22 mouse cellular contexts compared by ENCODE assay signal in the genomic region with DNA sequence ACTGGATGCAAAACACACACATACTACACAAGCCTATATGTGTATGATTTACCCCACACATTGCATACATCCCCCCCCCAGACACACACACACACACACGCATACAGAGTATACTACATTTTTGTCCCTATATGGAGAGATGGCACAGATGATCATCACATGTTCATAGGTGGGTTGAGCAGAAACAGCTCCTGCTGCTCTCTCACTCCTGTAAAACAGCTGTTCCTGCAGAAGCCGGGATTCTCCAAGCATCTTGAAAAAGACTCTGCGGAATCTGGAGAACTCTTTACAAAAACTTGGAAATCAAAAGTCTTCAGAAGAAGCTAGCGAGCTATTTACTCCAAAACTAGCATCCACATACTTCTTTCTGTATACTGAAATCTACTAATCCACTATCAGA. TPM values are rescaled to one million over a fixed set of nuclear protein-coding genes. Genes with fewer than 3 reads are reported as not detected.
DNase-seq lines count a peak whose midpoint lies in the region; ATAC-seq and TF ChIP-seq lines count a peak whose summit lies in the region.
"Had no signal": no experiment of that assay in that cellular context is flagged by ENCODE, and none has a peak within 500 bp of the region (broad histone marks: within the 10 kb centered on the region; RNA-seq: fewer than 3 reads in every experiment).

No protein-coding gene starts in this region.

- intact Hi-C loops in heart, postnatal 14 days (cut with DNase I) = no loop called here

- no peak for TF ChIP-seq CTCF in forebrain, postnatal 0 days (IDR thresholded peaks at IDR 0.05; ENCODE audit: low read depth)
- TF ChIP-seq CTCF in liver, postnatal 0 days (IDR thresholded peaks at IDR 0.05; ENCODE audit: low read depth) = no peak

- H3K27me3 ChIP-seq in forebrain, postnatal 0 days (ENCODE audit: insufficient read depth, low read length) = no peaks in the 10 kb centered on the region
- no peaks in the 10 kb centered on the region for H3K27me3 ChIP-seq in forebrain, embryonic 15.5 days
- no peaks in the 10 kb centered on the region for H3K27me3 ChIP-seq in heart, embryonic 10.5 days (ENCODE audit: insufficient read depth, poor library complexity, severe bottlenecking)
- no peaks in the 10 kb centered on the region for H3K27me3 ChIP-seq in heart, embryonic 16.5 days (ENCODE audit: control insufficient read depth, insufficient read depth, low read length)
- H3K27me3 ChIP-seq in liver, embryonic 11.5 days (replicated peaks; ENCODE audit: control insufficient read depth, insufficient read depth, low read length) = no peaks in the 10 kb centered on the region; the same call in 1 of the 2 replicates
- H3K27me3 ChIP-seq in liver, postnatal 0 days (ENCODE audit: insufficient read depth, low read length) = no peaks in the 10 kb centered on the region
- H3K27me3 ChIP-seq: forebrain, embryonic 13.5 days; hindbrain, embryonic 12.5 days; hindbrain, embryonic 15.5 days had no signal

- WGBS in forebrain, postnatal 0 days = 88% methylated on average over 4 of the region's 4 CpGs
- WGBS in forebrain, embryonic 15.5 days = 95% methylated on average over 4 of the region's 4 CpGs
- WGBS in heart, embryonic 10.5 days = 92% methylated on average over 4 of the region's 4 CpGs
- 88% methylated on average over 4 of the region's 4 CpGs for WGBS in heart, embryonic 16.5 days
- WGBS in liver, embryonic 11.5 days = 87% methylated on average over 4 of the region's 4 CpGs
- WGBS in liver, postnatal 0 days (ENCODE audit: insufficient replicate concordance) = 77% methylated on average over 4 of the region's 4 CpGs

- no peak for DNase-seq in forebrain, postnatal 0 days
- peak; percentile 41 for DNase-seq in heart, embryonic 10.5 days (ENCODE audit: low spot score)
- DNase-seq in heart, postnatal 14 days = no peak
- no peak for DNase-seq in heart, adult 9 months (ENCODE audit: low spot score in 2 of 2)
- DNase-seq in liver, embryonic 11.5 days (ENCODE audit: low spot score) = peak; percentile 12
- DNase-seq in liver, postnatal 0 days = no peak
- DNase-seq: adrenal gland, adult 8-10 months; adrenal gland, postnatal 25 days; cerebellum, adult 18-20 months; cerebellum, adult 9-10 months; cerebellum, postnatal 14 days; gastrocnemius, adult 2 months; gastrocnemius, postnatal 14 days; kidney, adult 2 months had no signal

- H3K4me1 ChIP-seq in forebrain, postnatal 0 days (ENCODE audit: insufficient read depth) = no peaks in the 10 kb centered on the region
- H3K4me1 ChIP-seq in forebrain, embryonic 15.5 days = peaks cover 4% of the 10 kb centered on the region; the same call in 1 of the 2 replicates
- peaks cover 43% of the 10 kb centered on the region for H3K4me1 ChIP-seq in heart, embryonic 10.5 days
- peaks cover 56% of the 10 kb centered on the region for H3K4me1 ChIP-seq in heart, embryonic 16.5 days (ENCODE audit: control insufficient read depth, insufficient read depth, low read length)
- no peaks in the 10 kb centered on the region for H3K4me1 ChIP-seq in liver, embryonic 11.5 days (replicated peaks; ENCODE audit: control insufficient read depth, insufficient read depth, low read length)
- no peaks in the 10 kb centered on the region for H3K4me1 ChIP-seq in liver, postnatal 0 days (ENCODE audit: insufficient read depth)
- H3K4me1 ChIP-seq: forebrain, embryonic 10.5 days; hindbrain, embryonic 12.5 days had no signal

- no peaks in the 10 kb centered on the region for H3K36me3 ChIP-seq in forebrain, postnatal 0 days (ENCODE audit: insufficient read depth)
- H3K36me3 ChIP-seq in forebrain, embryonic 15.5 days = no peaks in the 10 kb centered on the region
- H3K36me3 ChIP-seq in heart, embryonic 10.5 days = 0 out of 2 replicates have a peak, but pooled peaks cover 4% of the 10 kb centered on the region
- H3K36me3 ChIP-seq in heart, embryonic 16.5 days (ENCODE audit: control insufficient read depth, insufficient read depth) = no peaks in the 10 kb centered on the region
- no peaks in the 10 kb centered on the region for H3K36me3 ChIP-seq in liver, embryonic 11.5 days (ENCODE audit: control insufficient read depth, insufficient read depth, low read length)
- no peaks in the 10 kb centered on the region for H3K36me3 ChIP-seq in liver, postnatal 0 days (replicated peaks; ENCODE audit: insufficient read depth, low read length)
- H3K36me3 ChIP-seq: forebrain, embryonic 10.5 days; hindbrain, embryonic 12.5 days; hindbrain, embryonic 15.5 days had no signal

- no peak for TF ChIP-seq EP300 in liver, postnatal 0 days (IDR thresholded peaks at IDR 0.05; ENCODE audit: low read depth)

- H3K27ac ChIP-seq in forebrain, postnatal 0 days (ENCODE audit: low read depth, low read length) = no peak overlapping the region
- no peak overlapping the region for H3K27ac ChIP-seq in forebrain, embryonic 15.5 days (replicated peaks)
- no peak overlapping the region for H3K27ac ChIP-seq in heart, embryonic 10.5 days
- H3K27ac ChIP-seq in heart, embryonic 16.5 days (ENCODE audit: low read length) = peak overlapping the region; percentile 46
- no peak overlapping the region for H3K27ac ChIP-seq in liver, embryonic 11.5 days (ENCODE audit: low read depth, low read length)
- H3K27ac ChIP-seq in liver, postnatal 0 days (ENCODE audit: low read depth) = no peak overlapping the region
- H3K27ac ChIP-seq: forebrain, embryonic 10.5 days; forebrain, embryonic 13.5 days; gastrocnemius, adult 2 months; hindbrain, embryonic 12.5 days; hindbrain, embryonic 15.5 days had no signal

- ATAC-seq in forebrain, postnatal 0 days = peak; percentile 16; the same call in 1 of the 2 replicates
- ATAC-seq in forebrain, embryonic 15.5 days (replicated peaks) = no peak
- no peak for ATAC-seq in heart, embryonic 16.5 days (replicated peaks; ENCODE audit: extremely low read depth, insufficient read depth, low FRiP score)
- ATAC-seq in liver, embryonic 11.5 days (replicated peaks; ENCODE audit: low FRiP score) = no peak
- ATAC-seq in liver, postnatal 0 days = no peak
- ATAC-seq: activated CD4-positive, CD25-positive, alpha-beta regulatory T cell, adult 4 months; forebrain, embryonic 13.5 days; intestine, postnatal 0 days had no signal

- H3K4me3 ChIP-seq in forebrain, postnatal 0 days (ENCODE audit: low read depth, low read length) = no peak overlapping the region
- H3K4me3 ChIP-seq in forebrain, embryonic 15.5 days = no peak overlapping the region
- no peak overlapping the region for H3K4me3 ChIP-seq in heart, embryonic 10.5 days
- H3K4me3 ChIP-seq in heart, embryonic 16.5 days (ENCODE audit: low read length) = no peak overlapping the region
- no peak overlapping the region for H3K4me3 ChIP-seq in liver, embryonic 11.5 days (ENCODE audit: low read depth, low read length)
- H3K4me3 ChIP-seq in liver, postnatal 0 days (ENCODE audit: low read depth, low read length) = no peak overlapping the region
- H3K4me3 ChIP-seq: forebrain, embryonic 10.5 days; forebrain, embryonic 13.5 days; gastrocnemius, adult 2 months; hindbrain, embryonic 12.5 days; hindbrain, embryonic 15.5 days had no signal

- no peak overlapping the region for H3K4me2 ChIP-seq in forebrain, postnatal 0 days (ENCODE audit: low read depth)
- no peak overlapping the region for H3K4me2 ChIP-seq in forebrain, embryonic 15.5 days (replicated peaks)
- H3K4me2 ChIP-seq in heart, embryonic 16.5 days (ENCODE audit: low read depth, low read length) = no peak overlapping the region
- no peak overlapping the region for H3K4me2 ChIP-seq in liver, embryonic 11.5 days
- H3K4me2 ChIP-seq in liver, postnatal 0 days (ENCODE audit: low read depth, low read length) = no peak overlapping the region
- H3K4me2 ChIP-seq: forebrain, embryonic 13.5 days; hindbrain, embryonic 12.5 days; hindbrain, embryonic 15.5 days had no signal

- H3K9ac ChIP-seq in forebrain, postnatal 0 days = no peak overlapping the region
- no peak overlapping the region for H3K9ac ChIP-seq in forebrain, embryonic 15.5 days (replicated peaks)
- H3K9ac ChIP-seq in heart, embryonic 16.5 days (ENCODE audit: low read length) = no peak overlapping the region
- H3K9ac ChIP-seq in liver, embryonic 11.5 days (ENCODE audit: low read depth, low read length) = no peak overlapping the region
- H3K9ac ChIP-seq in liver, postnatal 0 days (replicated peaks) = no peak overlapping the region
- H3K9ac ChIP-seq: forebrain, embryonic 13.5 days; hindbrain, embryonic 12.5 days; hindbrain, embryonic 15.5 days had no signal

- H3K9me3 ChIP-seq in forebrain, postnatal 0 days (ENCODE audit: low read length) = no peaks in the 10 kb centered on the region
- no peaks in the 10 kb centered on the region for H3K9me3 ChIP-seq in forebrain, embryonic 15.5 days
- no peaks in the 10 kb centered on the region for H3K9me3 ChIP-seq in heart, embryonic 10.5 days
- no peaks in the 10 kb centered on the region for H3K9me3 ChIP-seq in heart, embryonic 16.5 days (replicated peaks; ENCODE audit: control insufficient read depth, low read length)
- H3K9me3 ChIP-seq in liver, embryonic 11.5 days (ENCODE audit: control insufficient read depth, low read length) = no peaks in the 10 kb centered on the region
- H3K9me3 ChIP-seq in liver, postnatal 0 days (ENCODE audit: low read length) = no peaks in the 10 kb centered on the region
- H3K9me3 ChIP-seq: forebrain, embryonic 10.5 days; forebrain, embryonic 13.5 days; hindbrain, embryonic 12.5 days; hindbrain, embryonic 15.5 days had no signal

RNA-seq across cellular contexts. Expression of a gene that starts 42.2 kb away (rescaled TPM):
- total RNA-seq in forebrain, postnatal 0 days (2014; rRNA removed) = 24.0 and 29.6 TPM in 2 replicates
- 12.3 and 12.5 TPM in 2 replicates for polyA plus RNA-seq in forebrain, postnatal 0 days (2015; fragmentation: Nextera tagmentation; extraction: Ambion mirVana)
- 13.1 and 13.3 TPM in 2 replicates for polyA plus RNA-seq in forebrain, embryonic 15.5 days (2015; fragmentation: Nextera tagmentation; extraction: Ambion mirVana)
- polyA plus RNA-seq in heart, embryonic 10.5 days (2016; fragmentation: Nextera tagmentation; extraction: Ambion mirVana) = 8.1 and 10.4 TPM in 2 replicates
- total RNA-seq in heart, postnatal 14 days (2021) = 1 to 10 TPM; 4.0 to 4.4 TPM
- 8.7 and 9.0 TPM in 2 replicates for polyA plus RNA-seq in heart, embryonic 16.5 days (2015; fragmentation: Nextera tagmentation; extraction: Ambion mirVana)
- polyA plus RNA-seq in liver, embryonic 11.5 days (2014; fragmentation: Nextera tagmentation; extraction: Ambion mirVana) = 6.6 and 7.8 TPM in 2 replicates
- polyA plus RNA-seq in liver, postnatal 0 days (2015; fragmentation: Nextera tagmentation; extraction: Ambion mirVana) = 4.1 and 4.5 TPM in 2 replicates

Comparison
In these comparisons a context has a peak if more than half of its experiments do, and no peak if none do; other contexts are left out.
1. DNase-seq: peak in heart, embryonic 10.5 days (single experiment) and liver, embryonic 11.5 days (single experiment); none in forebrain, postnatal 0 days (single experiment), heart, postnatal 14 days (0 of 2), heart, adult 9 months (0 of 2) and liver, postnatal 0 days (single experiment).